Mouse (Mus musculus) thymus, postnatal 36 days (tissue): ENCODE measurements around the gene Rab42.
A peak's percentile ranks its signal among the peaks of the same experiment; 100 is the strongest.

Experiments
- DNase-seq, 2 experiments: peaks; one replicate each; pipeline ENCODE4 v3.0.0; 2022; ENCODE audit warnings: mixed read lengths in 2 of 2

The Rab42 gene

DNA sequence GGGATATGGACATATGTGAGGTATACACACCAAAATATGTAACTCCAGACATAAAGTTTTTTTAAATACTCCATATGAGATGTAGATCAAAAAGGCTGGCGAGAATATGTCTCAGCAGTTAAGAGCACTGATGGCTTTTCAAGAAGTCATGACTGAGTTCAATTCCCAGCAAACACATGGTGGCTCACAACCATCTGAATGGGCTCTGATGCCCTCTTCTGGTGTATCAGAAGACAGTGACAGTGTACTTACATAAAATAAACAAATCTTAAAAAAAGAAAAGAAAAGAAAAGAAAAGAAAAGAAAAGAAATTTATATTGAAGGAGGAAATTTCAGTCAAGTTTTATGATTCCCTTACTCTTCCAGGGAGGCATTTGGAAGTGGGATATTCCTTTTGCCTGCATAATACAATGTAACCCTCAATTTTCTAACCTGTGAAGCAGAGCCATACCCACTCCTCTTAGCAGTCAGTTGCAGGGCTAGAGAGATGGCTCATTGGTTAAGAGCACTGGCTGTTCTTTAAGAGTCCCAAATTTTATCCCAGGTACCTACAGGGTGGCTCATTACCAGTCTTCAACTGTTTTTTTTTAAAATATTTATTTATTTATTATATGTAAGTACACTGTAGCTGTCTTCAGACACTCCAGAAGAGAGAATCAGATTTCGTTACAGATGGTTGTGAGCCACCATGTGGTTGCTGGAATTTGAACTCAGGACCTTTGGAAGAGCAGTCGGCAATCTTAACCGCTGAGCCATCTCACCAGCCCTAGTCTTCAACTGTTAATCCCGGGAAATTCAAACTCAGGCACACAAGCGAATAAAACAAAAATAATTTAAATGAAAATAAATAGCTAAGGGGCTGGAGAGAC lies 34.1 kb downstream of the Rab42 start:
- no peak for DNase-seq

DNA sequence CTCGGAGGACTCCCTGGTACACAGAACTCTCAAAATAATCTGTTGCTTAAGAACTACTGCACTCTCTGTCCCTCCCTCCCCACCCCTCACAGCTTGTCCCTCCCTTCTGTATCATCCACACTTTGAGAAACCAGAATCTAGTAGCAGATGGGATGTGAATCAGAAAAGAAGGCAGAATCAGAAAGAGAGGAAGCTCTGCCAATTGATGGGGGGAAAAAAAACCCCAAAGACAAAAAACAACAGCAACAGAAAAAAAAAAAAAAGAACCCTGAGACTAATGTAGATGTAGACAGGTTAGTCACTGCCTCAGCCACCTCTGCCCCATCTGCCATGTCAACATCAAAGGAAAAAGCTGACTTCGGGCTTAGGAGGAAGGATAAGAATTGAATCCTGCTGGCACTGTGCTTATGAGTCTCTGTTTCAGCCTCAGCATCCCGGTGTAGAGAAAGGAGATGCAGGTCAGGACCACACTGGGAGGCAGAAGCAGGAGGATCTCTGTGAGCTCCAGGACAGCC lies 36.3 kb downstream of the Rab42 start:
- DNase-seq = no peak

DNA sequence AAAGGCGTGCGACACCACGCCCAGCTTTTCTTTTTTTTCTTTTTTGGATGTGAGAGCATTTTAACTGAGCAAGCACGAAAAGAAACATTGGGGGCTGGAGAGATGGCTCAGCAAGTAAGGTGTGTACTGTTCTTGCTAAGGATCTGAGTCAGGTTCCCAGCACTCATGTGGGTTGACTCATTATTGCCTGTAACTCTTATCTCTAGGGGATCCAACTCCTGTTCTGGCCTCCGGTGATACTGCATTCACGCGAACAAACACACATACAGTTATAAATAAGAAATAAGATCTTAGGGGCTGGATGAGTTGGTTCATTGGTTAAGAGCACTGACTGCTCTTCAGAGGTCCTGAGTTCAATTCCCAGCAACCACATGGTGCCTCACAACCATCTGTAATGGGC lies 39.9 kb downstream of the Rab42 start:
- no peak for DNase-seq

DNA sequence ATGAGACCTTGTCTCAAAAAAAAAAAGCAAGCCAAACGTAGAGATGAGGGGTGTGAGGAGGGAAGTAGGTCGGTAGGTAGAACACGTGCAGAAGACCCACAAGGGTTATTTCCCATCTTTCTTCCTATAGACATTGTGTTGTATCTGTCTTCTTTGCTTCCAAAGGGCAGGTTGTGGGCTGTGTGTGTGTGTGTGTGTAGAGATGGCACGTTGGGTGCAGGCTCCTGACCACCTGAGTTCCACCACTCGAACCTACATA lies 40.9 kb downstream of the Rab42 start:
- no peak for DNase-seq

DNA sequence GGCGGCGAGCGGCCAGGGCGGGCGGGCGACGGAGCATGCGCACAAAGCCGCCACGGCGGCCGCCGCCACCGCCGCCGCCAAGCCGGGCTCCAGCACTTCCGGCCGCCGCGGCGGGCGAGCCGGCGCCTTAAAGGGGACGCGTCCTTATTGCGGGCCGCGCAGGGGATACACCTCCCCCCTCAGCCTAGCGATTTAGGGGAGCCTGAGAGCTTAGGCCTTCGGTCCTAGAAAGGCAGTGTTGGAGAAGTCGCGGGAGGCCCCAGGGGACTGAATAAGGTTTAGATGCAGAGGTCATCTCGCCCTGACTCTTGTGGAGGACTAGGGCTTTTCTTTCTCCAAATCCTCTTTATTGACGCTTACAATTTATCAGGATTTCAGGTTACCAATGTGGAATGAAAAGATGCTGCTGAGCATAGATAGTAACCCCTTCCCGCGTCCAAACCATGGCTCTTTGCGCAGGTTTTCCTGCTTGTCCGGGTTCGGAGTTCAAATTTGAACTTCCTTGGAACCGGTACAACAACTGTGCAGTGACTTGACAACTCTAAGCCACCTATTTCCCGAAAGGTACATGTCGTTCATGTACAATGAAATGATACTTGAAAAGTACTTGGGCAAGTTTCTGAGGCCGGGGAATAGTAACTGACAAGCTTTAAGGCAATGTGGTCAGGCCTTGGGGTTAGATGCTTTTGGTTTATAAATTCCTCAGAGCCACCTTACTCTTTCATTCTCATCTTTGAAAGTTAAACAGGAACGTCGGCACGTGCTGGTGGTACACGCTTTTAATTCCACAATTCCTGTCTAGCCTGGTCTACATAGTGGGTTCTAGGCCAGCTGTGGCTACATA lies 41.4 kb downstream of the Rab42 start, which contains the start of gene Gmeb1:
Gene Gmeb1, minus strand, starts transcription at position 89 of the 844 bp plus-strand sequence.
- DNase-seq = peak; percentile 78 to 85

DNA sequence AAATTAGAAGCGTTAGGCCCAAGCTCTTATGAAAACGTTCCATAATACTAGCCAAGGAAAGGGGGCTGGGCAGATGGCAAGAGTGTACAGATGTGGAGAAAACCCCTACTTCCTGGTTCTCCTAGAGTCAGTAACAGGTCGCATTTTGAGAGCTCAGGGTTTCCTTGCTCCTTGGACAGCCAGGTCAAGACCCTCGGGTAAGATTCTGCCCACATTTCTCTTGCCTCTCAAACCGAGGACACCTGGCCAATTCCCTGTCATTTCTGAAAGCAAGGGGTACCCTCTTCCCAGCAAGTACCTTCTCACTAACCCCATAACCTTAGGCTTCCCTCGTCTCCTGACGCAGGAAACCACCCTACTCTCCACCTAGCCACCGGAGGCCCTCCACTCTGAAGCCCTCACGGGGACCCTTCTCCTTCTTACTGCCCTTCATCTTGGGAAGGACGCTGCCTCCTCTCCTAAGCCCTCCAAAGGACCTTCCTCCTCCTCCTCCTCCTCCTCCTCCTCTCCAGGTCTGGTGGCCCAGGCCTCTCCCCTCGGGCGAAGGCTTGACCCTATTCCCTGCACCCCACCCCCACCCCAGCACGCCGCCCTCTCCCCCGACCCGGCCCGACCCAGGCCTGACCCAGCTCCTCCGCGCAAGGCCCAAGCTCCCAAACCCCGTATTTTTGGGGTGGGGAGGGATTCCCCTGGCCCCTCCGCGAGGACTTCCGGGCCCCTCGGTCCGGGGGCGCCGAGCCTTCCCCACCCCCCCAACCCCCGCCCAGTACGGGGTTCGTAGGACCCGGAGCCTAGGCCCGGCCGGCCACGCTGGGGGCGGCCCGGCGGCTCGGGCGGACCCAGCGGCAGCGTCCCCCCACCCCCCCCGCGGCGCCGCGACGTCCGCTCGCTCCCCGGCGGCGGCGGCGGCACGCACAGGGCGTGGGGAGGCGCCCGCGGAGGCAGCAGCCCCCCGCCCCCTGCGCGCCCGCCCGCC lies 42.5 kb downstream of the Rab42 start:
- peak; percentile 58 to 65 for DNase-seq

DNA sequence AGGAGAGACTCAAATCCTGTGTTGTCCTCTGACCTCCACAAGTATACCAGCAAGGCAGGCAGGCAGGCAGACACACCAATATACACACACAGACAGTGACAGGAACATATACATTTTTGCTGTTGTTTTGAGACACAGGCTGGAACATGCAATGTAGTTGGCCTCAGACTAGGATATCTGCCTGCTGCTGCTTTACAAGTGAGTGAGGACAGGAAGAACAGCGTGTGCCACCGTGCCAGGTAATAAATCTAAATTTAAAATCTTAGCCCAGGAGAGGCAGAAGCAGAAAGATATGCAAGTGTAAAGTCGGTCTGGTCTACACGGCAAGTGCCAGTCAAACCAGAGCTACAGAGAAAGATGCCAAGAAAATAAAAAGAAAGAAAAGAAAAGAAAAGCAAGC lies 43.9 kb downstream of the Rab42 start:
- no peak for DNase-seq

DNA sequence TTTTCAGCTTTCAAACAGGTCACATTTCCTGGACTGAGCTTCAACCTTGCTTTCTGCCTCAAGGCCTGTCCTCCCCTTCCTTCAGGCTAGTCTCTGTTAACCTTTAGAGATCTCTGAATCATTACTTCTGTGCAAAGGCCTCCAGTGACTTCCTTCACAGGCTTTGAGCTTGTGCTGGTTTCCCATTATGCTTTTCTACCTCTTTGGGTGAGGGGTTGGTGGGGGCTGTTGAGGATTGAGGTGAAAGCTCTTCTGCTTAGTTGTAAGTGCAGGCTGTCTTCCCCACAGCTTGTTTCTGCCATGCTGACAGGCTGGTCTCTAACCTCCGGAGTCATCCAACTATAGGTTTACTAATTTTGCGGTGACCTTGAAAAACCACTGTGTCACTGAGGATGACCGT lies 46.8 kb downstream of the Rab42 start:
- DNase-seq = no peak

DNA sequence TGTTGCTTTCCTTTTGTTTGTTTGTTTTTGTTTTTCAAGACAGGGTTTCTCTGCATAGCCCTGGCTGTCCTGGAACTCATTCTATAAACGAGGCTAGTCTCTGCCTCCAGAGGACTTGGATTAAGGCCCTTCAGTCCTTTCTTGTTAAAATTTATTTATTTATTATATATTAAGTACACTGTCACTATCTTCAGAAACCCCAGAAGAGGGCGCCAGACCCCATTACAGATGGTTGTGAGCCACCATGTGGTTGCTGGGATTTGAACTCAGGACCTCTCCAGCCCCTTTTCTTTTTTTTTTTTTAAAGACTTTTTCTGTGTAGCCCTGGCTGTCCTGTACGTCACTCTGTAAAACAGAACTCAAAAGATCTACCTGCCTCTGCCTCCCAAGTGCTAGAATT lies 48.2 kb downstream of the Rab42 start:
- no peak for DNase-seq

DNA sequence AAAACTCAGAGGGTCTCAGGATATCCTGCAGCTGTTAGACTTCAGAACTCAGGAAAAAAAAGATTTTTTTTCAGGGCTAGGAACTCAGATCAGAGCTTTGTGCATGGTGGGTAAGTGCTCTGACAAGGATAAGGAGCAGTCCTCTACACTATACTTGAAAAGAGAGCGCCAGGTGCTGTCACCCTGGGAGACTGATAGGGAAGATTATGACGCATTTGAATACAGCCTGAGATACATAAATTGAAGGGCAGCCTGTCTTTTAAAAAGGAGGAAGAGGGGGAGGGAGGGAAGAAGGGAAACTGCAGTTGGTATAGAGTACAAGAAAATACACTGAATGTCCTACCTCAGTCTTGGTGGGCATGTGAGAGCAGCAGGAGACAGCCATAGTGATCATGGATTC lies 49.6 kb downstream of the Rab42 start:
- no peak for DNase-seq

DNA sequence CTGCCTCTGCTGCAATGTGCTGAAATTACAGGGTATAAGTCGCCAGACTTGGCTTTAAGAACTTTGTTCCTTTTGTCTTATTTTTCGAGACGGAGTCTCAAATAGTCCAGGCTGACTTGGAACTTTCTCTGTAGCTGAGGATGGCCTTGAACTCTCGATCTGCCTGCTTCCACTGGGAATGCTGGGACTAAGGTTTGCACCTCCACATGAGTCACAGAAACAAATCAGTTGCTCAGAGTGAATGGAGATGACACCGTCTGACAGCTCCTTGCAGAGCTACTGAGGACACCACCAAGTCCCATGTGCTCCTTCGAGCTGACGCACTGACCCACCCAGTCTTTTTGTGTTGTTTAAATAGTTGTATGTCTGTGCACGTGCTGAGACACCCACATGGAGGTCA lies 50.1 kb downstream of the Rab42 start:
- no peak for DNase-seq
